Mouse (Mus musculus) cortical plate, adult 2 months (tissue): ENCODE measurements around the gene Lrrc7.

ENCODE experiments used
- CTCF ChIP-seq: fragments of 200-500 bp; IDR thresholded peaks from 2 replicates; pipeline ENCODE4 v1.5.1; 2011; ENCODE audit warnings: mild to moderate bottlenecking, control low read depth, low read length; ENCODE audit not compliant: insufficient read depth; ENCODE audit errors: extremely low read depth
- POLR2A ChIP-seq: fragments of 200-500 bp; IDR thresholded peaks from 2 replicates; pipeline ENCODE4 v1.6.1; 2011; ENCODE audit warnings: mild to moderate bottlenecking, low read length, control low read depth; ENCODE audit not compliant: insufficient read depth; ENCODE audit errors: extremely low read depth

DNA sequence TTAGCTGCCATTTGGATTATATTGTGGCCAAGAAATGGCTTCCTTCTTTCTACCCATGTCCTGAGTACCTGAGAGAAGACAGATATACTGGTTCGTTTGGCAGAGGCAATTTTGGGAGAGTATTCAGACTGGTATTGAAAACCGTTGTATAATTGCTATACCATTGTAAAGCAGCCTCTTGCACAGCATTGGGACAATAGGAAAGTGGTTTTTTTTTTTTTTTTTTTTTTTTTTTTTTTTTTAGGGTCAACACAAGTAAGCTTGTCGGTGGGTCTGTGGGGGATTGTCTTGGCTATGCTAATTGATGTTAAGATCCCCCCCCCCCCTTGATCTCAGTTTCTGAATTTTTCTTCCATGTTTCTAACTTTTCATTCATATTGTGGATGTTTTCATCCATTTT lies 523.9 kb downstream of the Lrrc7 start:
- TF ChIP-seq POLR2A = no peak
- TF ChIP-seq CTCF = no peak
